Mouse (Mus musculus): ENCODE data around the gene Rps6ka5. TPM values are rescaled to one million over a fixed set of nuclear protein-coding genes. Genes with fewer than 3 reads are reported as not detected.

Rps6ka5 gene
- polyA plus RNA-seq, 1 experiment from 2014 or later = 3.8 TPM

DNA sequence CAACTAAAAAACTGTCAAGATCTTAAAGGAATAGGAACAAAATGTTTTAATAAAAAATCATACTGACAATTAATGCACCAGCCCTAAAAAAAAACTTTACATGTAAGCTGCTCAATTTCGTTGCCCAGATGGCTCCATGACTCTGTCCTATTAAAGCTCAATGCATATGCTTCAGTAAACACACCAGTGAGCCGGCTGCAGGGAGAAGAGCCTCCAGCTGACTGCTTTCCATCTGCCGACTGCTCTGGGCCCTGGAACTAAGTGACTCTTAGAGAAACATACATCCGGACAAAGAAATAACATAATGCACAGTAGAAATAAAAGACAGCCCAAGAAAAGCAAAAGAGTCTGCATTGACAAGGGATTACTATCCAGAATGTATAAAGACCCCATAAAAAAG is 30.2 kb downstream of the Rps6ka5 start:
- Histone ChIP-seq H3K9me3 (replicated peaks; ENCODE audit: control insufficient read depth, low read length) (no peaks in the 10 kb centered on the region), H3K4me1 (ENCODE audit: control insufficient read depth, insufficient read depth, low read length) (no peaks in the 10 kb centered on the region), H3K36me3 (replicated peaks; ENCODE audit: control insufficient read depth, insufficient read depth, low read depth, low read length) (no peaks in the 10 kb centered on the region), H3K9ac (replicated peaks; ENCODE audit: low read length) (no peak overlapping the region), H3K4me3 (ENCODE audit: low read depth, low read length) (no peak overlapping the region), H3K4me2 (ENCODE audit: low read depth, low read length) (no peak overlapping the region), H3K27ac (replicated peaks; ENCODE audit: low read depth, low read length) (no peak overlapping the region), H3K27me3 (ENCODE audit: control insufficient read depth, insufficient read depth, low read length) (no peaks in the 10 kb centered on the region)
- DNase-seq (ENCODE audit: low spot score) = no peak
- no peak for ATAC-seq (replicated peaks; ENCODE audit: insufficient number of reproducible peaks, low FRiP score, low TSS enrichment, low read depth)
- 36% methylated on average over 4 of the region's 4 CpGs for WGBS

DNA sequence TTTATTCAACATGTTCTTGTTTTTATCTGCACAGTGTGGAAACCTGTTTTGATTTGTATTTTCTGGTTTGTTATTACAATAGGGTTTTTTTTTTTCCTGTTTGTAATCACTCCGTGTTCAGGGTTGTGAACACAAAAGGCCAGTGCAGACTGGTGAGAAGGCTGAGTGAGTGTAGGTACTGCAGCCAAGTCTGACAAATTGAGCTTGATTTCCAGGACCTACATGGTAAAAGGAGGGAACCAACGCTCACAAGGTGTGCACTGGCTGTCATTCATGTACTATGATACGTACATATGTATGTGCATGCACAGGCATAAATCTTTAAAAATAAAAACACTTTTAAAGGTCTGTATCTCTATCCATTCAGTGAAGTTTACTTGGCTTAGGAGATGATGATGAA is 31.5 kb downstream of the Rps6ka5 start:
- ATAC-seq (replicated peaks; ENCODE audit: insufficient number of reproducible peaks, low FRiP score, low TSS enrichment, low read depth) (no peak), DNase-seq (ENCODE audit: low spot score) (no peak)
- H3K4me3 ChIP-seq (ENCODE audit: low read depth, low read length) = no peak overlapping the region
- no peak overlapping the region for H3K27ac ChIP-seq (replicated peaks; ENCODE audit: low read depth, low read length)
- no peaks in the 10 kb centered on the region for H3K9me3 ChIP-seq (replicated peaks; ENCODE audit: control insufficient read depth, low read length)
- no peaks in the 10 kb centered on the region for H3K4me1 ChIP-seq (ENCODE audit: control insufficient read depth, insufficient read depth, low read length)
- H3K36me3 ChIP-seq (replicated peaks; ENCODE audit: control insufficient read depth, insufficient read depth, low read depth, low read length) = no peaks in the 10 kb centered on the region
- no peaks in the 10 kb centered on the region for H3K27me3 ChIP-seq (ENCODE audit: control insufficient read depth, insufficient read depth, low read length)
- 86% methylated on average over 3 of the region's 3 CpGs for WGBS
- H3K4me2 ChIP-seq (ENCODE audit: low read depth, low read length) = no peak overlapping the region
- no peak overlapping the region for H3K9ac ChIP-seq (replicated peaks; ENCODE audit: low read length)

GRCm38 (mm10) chr12:100692208-100692607 is 34.6 kb downstream of the Rps6ka5 start:
- no peak overlapping the region for H3K9ac ChIP-seq (replicated peaks; ENCODE audit: low read length)
- no peaks in the 10 kb centered on the region for H3K9me3 ChIP-seq (replicated peaks; ENCODE audit: control insufficient read depth, low read length)
- no peak overlapping the region for H3K27ac ChIP-seq (replicated peaks; ENCODE audit: low read depth, low read length)
- no peak overlapping the region for H3K4me3 ChIP-seq (ENCODE audit: low read depth, low read length)
- DNase-seq (ENCODE audit: low spot score) (no peak), ATAC-seq (replicated peaks; ENCODE audit: insufficient number of reproducible peaks, low FRiP score, low TSS enrichment, low read depth) (no peak)
- 33% methylated on average over 3 of the region's 3 CpGs for WGBS
- no peaks in the 10 kb centered on the region for H3K4me1 ChIP-seq (ENCODE audit: control insufficient read depth, insufficient read depth, low read length)
- no peak overlapping the region for H3K4me2 ChIP-seq (ENCODE audit: low read depth, low read length)
- H3K27me3 ChIP-seq (ENCODE audit: control insufficient read depth, insufficient read depth, low read length) = no peaks in the 10 kb centered on the region
- H3K36me3 ChIP-seq (replicated peaks; ENCODE audit: control insufficient read depth, insufficient read depth, low read depth, low read length) = no peaks in the 10 kb centered on the region

DNA sequence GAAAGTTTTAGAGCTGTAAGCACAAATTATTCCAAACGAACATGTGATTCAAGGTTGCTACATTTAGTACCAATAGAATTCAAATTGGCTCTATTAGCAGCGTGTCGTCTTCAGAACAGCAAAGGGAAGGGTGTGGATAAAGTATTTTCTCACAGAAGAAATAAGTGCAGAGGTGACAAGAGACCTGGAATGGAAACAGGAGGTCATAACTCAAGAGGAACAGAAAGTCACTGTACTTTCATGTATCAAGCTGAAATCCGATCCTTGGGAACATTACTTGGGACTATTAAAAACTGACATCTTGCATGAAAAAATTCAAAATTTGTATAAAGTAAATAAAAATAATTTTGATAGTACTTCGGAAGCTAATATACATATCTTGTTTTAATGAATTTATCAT is 36.3 kb downstream of the Rps6ka5 start:
- WGBS = 84% methylated on average over 5 of the region's 5 CpGs

GRCm38 (mm10) chr12:100688177-100688576 is 38.6 kb downstream of the Rps6ka5 start:
- no peaks in the 10 kb centered on the region for H3K9me3 ChIP-seq (replicated peaks; ENCODE audit: control insufficient read depth, low read length)

More for the DNA sequence above, 36.3 kb downstream of the Rps6ka5 start:
- Histone ChIP-seq H3K4me1 (ENCODE audit: control insufficient read depth, insufficient read depth, low read length) (no peaks in the 10 kb centered on the region), H3K27me3 (ENCODE audit: control insufficient read depth, insufficient read depth, low read length) (no peaks in the 10 kb centered on the region), H3K36me3 (replicated peaks; ENCODE audit: control insufficient read depth, insufficient read depth, low read depth, low read length) (no peaks in the 10 kb centered on the region), H3K4me3 (ENCODE audit: low read depth, low read length) (no peak overlapping the region), H3K9me3 (replicated peaks; ENCODE audit: control insufficient read depth, low read length) (no peaks in the 10 kb centered on the region), H3K4me2 (ENCODE audit: low read depth, low read length) (no peak overlapping the region), H3K9ac (replicated peaks; ENCODE audit: low read length) (no peak overlapping the region), H3K27ac (replicated peaks; ENCODE audit: low read depth, low read length) (no peak overlapping the region)
- DNase-seq (ENCODE audit: low spot score) = no peak
- no peak for ATAC-seq (replicated peaks; ENCODE audit: insufficient number of reproducible peaks, low FRiP score, low TSS enrichment, low read depth)

DNA sequence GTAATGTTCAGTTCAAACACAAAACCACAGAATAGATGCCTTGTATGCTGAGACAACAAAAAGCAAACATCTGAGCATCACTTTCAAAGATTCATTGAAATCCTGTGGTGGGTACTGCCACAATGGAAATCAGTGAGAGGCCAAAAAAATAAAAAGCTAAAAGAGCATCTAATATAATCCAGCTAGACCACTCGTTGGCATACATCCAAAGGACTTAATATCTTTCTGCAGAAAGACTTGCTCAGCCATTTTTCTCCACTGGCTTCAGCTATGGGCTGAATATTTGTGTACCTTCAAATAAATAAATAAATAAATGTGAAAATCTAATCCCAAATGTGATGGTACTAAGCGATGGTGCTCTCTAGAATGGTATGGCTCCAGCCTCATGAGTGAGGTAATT is 39.8 kb downstream of the Rps6ka5 start:
- no peaks in the 10 kb centered on the region for H3K4me1 ChIP-seq (ENCODE audit: control insufficient read depth, insufficient read depth, low read length)
- H3K9ac ChIP-seq (replicated peaks; ENCODE audit: low read length) = no peak overlapping the region
- no peak overlapping the region for H3K4me2 ChIP-seq (ENCODE audit: low read depth, low read length)
- ATAC-seq (replicated peaks; ENCODE audit: insufficient number of reproducible peaks, low FRiP score, low TSS enrichment, low read depth) (no peak), DNase-seq (ENCODE audit: low spot score) (no peak)
- no peaks in the 10 kb centered on the region for H3K27me3 ChIP-seq (ENCODE audit: control insufficient read depth, insufficient read depth, low read length)
- WGBS = 81% methylated on average over 2 of the region's 2 CpGs
- H3K27ac ChIP-seq (replicated peaks; ENCODE audit: low read depth, low read length) = no peak overlapping the region
- no peaks in the 10 kb centered on the region for H3K36me3 ChIP-seq (replicated peaks; ENCODE audit: control insufficient read depth, insufficient read depth, low read depth, low read length)
- no peaks in the 10 kb centered on the region for H3K9me3 ChIP-seq (replicated peaks; ENCODE audit: control insufficient read depth, low read length)
- H3K4me3 ChIP-seq (ENCODE audit: low read depth, low read length) = no peak overlapping the region

More at GRCm38 (mm10) chr12:100688177-100688576, 38.6 kb downstream of the Rps6ka5 start:
- Histone ChIP-seq H3K4me1 (ENCODE audit: control insufficient read depth, insufficient read depth, low read length) (no peaks in the 10 kb centered on the region), H3K4me3 (ENCODE audit: low read depth, low read length) (no peak overlapping the region), H3K36me3 (replicated peaks; ENCODE audit: control insufficient read depth, insufficient read depth, low read depth, low read length) (no peaks in the 10 kb centered on the region), H3K27me3 (ENCODE audit: control insufficient read depth, insufficient read depth, low read length) (no peaks in the 10 kb centered on the region), H3K27ac (replicated peaks; ENCODE audit: low read depth, low read length) (no peak overlapping the region), H3K4me2 (ENCODE audit: low read depth, low read length) (no peak overlapping the region), H3K9ac (replicated peaks; ENCODE audit: low read length) (no peak overlapping the region)
- no peak for DNase-seq (ENCODE audit: low spot score)
- ATAC-seq (replicated peaks; ENCODE audit: insufficient number of reproducible peaks, low FRiP score, low TSS enrichment, low read depth) = no peak

GRCm38 (mm10) chr12:100681752-100682151 is 45.0 kb downstream of the Rps6ka5 start:
- WGBS = 89% methylated on average over 7 of the region's 7 CpGs
- Histone ChIP-seq H3K4me1 (ENCODE audit: control insufficient read depth, insufficient read depth, low read length) (no peaks in the 10 kb centered on the region), H3K9ac (replicated peaks; ENCODE audit: low read length) (no peak overlapping the region), H3K27me3 (ENCODE audit: control insufficient read depth, insufficient read depth, low read length) (no peaks in the 10 kb centered on the region), H3K4me3 (ENCODE audit: low read depth, low read length) (no peak overlapping the region), H3K4me2 (ENCODE audit: low read depth, low read length) (no peak overlapping the region), H3K36me3 (replicated peaks; ENCODE audit: control insufficient read depth, insufficient read depth, low read depth, low read length) (no peaks in the 10 kb centered on the region), H3K9me3 (replicated peaks; ENCODE audit: control insufficient read depth, low read length) (no peaks in the 10 kb centered on the region), H3K27ac (replicated peaks; ENCODE audit: low read depth, low read length) (no peak overlapping the region)
- DNase-seq (ENCODE audit: low spot score) = no peak
- ATAC-seq (replicated peaks; ENCODE audit: insufficient number of reproducible peaks, low FRiP score, low TSS enrichment, low read depth) = no peak

DNA sequence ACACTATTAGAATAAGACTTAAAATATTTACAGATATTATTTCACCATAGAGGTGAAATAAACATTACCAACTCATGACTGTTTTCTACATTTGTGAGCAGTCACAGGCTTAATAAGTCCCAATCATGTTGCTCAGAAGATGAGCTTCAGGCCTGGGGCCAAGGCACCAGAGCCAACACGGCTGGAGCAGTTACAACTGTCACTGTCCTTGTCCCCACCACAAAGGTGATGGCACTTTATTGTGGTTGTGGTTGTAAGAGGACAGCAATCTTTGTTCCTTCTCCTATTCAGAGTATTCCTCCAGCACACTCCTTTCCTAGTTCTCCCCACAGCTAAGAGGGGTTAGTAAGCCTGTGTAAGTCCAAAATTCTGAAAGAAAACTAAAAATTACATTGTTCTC is 45.5 kb downstream of the Rps6ka5 start:
- DNase-seq (ENCODE audit: low spot score) (no peak), ATAC-seq (replicated peaks; ENCODE audit: insufficient number of reproducible peaks, low FRiP score, low TSS enrichment, low read depth) (no peak)
- no peak overlapping the region for H3K4me2 ChIP-seq (ENCODE audit: low read depth, low read length)
- no peak overlapping the region for H3K9ac ChIP-seq (replicated peaks; ENCODE audit: low read length)
- H3K9me3 ChIP-seq (replicated peaks; ENCODE audit: control insufficient read depth, low read length) = no peaks in the 10 kb centered on the region
- no peak overlapping the region for H3K4me3 ChIP-seq (ENCODE audit: low read depth, low read length)
- WGBS = 65% methylated on average over 1 of the region's 1 CpGs
- no peaks in the 10 kb centered on the region for H3K4me1 ChIP-seq (ENCODE audit: control insufficient read depth, insufficient read depth, low read length)
- H3K36me3 ChIP-seq (replicated peaks; ENCODE audit: control insufficient read depth, insufficient read depth, low read depth, low read length) = no peaks in the 10 kb centered on the region
- no peak overlapping the region for H3K27ac ChIP-seq (replicated peaks; ENCODE audit: low read depth, low read length)
- H3K27me3 ChIP-seq (ENCODE audit: control insufficient read depth, insufficient read depth, low read length) = no peaks in the 10 kb centered on the region
